Mouse (Mus musculus) lung, postnatal 10 days (tissue): ENCODE results near the gene Efl1.

Source experiments
- DNase-seq: peaks from one replicate; pipeline ENCODE4 v3.0.0; 2021

Efl1 gene

DNA sequence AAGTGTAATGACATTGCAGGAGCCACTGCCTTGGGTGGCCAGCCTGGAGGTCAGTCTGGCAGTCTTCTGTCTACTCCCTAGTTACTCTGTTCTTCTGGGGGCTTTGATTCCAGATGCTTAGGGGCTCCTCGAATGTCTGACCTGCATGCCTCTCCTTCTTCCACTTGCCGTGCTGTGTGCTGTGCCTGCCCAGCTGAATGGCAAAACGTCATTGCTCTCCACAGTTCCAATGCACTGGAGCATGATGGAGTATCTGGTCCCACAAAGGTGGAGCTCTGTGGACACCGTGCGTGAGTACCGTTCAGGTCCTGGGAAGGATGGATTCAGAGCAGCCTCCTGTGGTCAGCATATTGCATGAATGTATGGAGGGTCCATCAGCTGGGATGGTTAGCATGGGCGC, 171.1 kb downstream of the Efl1 start:
- DNase-seq: no peak

DNA sequence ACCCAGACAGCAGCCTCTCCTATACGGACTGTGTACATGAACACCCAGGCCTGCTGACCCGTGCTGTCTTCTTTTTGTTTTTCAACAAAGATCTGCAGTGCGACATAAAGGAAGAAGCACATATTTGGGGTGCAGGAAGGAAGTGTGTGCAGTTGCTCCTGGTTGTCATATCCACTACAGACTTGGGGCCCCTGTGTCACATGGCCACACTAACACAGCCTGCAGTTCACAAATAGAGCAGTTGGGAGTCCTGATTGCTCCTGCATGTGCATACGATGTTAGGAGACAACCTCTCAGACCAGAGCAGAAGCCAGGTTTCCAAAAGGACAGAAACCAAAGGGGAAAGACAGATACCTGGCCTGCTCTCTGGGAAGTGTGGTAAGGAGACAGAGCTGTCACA, 172.2 kb downstream of the Efl1 start:
- DNase-seq: no peak

DNA sequence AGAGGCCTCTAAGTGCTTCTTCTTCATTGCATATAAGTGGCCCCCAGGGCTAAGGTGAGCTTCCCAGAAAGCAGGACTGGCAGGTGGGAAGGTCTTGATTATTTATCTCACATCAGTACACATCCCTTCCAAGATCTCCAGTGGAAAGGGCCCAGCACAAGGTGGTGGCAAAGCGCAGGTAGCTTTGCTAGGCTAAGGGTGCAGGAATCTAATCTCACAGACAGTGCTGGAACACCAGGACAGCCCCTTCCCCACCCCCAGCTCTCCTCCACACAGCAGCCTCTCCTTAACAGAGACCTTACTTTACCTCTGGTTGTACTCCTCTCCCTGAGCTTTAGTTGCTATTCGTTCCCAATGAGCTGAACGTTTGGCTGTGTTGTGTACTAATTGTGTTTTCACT, 173.1 kb downstream of the Efl1 start:
- DNase-seq: no peak

GRCm38 (mm10) chr7:82822528-82822927, 174.1 kb downstream of the Efl1 start:
- DNase-seq: peak; percentile 72
